Mouse (Mus musculus) myocyte (in vitro differentiated cells): ENCODE data around the gene Golim4. TPM values are rescaled to one million over a fixed set of nuclear protein-coding genes. Genes with fewer than 3 reads are reported as not detected.
"Not testable (repeated sequence)": the region's sequence is repeated elsewhere in the genome, so short reads cannot be mapped to it uniquely, and the experiment has no call there.

Experiments used
- H3K27me3 ChIP-seq: one replicate; pipeline ENCODE4 v1.6.1; 2011; ENCODE audit not compliant: control insufficient read depth, insufficient read depth, insufficient read length
- H3K36me3 ChIP-seq: one replicate; pipeline ENCODE4 v1.6.1; 2011; ENCODE audit not compliant: control insufficient read depth, insufficient read depth
- H3K4me2 ChIP-seq: one replicate; pipeline ENCODE4 v1.6.1; 2011; ENCODE audit warnings: low read depth, control low read depth
- H3K4me3 ChIP-seq: one replicate; pipeline ENCODE4 v1.5.1; 2011; ENCODE audit warnings: mild to moderate bottlenecking, control low read depth, moderate library complexity
- H3K79me2 ChIP-seq: one replicate; pipeline ENCODE4 v1.6.1; 2011; ENCODE audit not compliant: control insufficient read depth, insufficient read depth
- H3ac ChIP-seq: one replicate; pipeline ENCODE4 v1.6.1; 2011; ENCODE audit not compliant: control insufficient read depth, insufficient read length
- CEBPB ChIP-seq: IDR thresholded peaks from 2 replicates; pipeline ENCODE4 v1.6.1; 2011; ENCODE audit warnings: mild to moderate bottlenecking, moderate library complexity; ENCODE audit not compliant: poor library complexity, insufficient read depth, severe bottlenecking
- E2F4 ChIP-seq: IDR thresholded peaks from one replicate; pipeline ENCODE4 v1.6.1; 2011; ENCODE audit warnings: mild to moderate bottlenecking, control low read depth, moderate library complexity; ENCODE audit not compliant: insufficient read depth
- MAX ChIP-seq: IDR thresholded peaks from one replicate; pipeline ENCODE4 v1.6.1; 2011; ENCODE audit warnings: low read depth, mild to moderate bottlenecking, control low read depth
- MYOD1 ChIP-seq, 3 experiments: IDR thresholded peaks; one replicate each; pipeline ENCODE4 v1.6.1; 2011; ENCODE audit warnings: control low read depth in 2 of 3, low read depth in 2 of 3, mild to moderate bottlenecking in 2 of 3, moderate library complexity in 1 of 3; ENCODE audit not compliant: insufficient read length in 2 of 3, control insufficient read depth in 1 of 3
- MYOG ChIP-seq, 3 experiments: IDR thresholded peaks; one replicate each; pipeline ENCODE4 v1.6.1; 2011; ENCODE audit warnings: control low read depth in 2 of 3, low read depth in 2 of 3, mild to moderate bottlenecking in 2 of 3; ENCODE audit not compliant: insufficient read length in 2 of 3, control insufficient read depth in 1 of 3, insufficient read depth in 1 of 3
- POLR2A ChIP-seq: IDR thresholded peaks from one replicate; pipeline ENCODE4 v1.6.1; 2011; ENCODE audit warnings: low read depth, mild to moderate bottlenecking, control low read depth, moderate library complexity; ENCODE audit not compliant: insufficient read length
- POLR2AphosphoS2 ChIP-seq: IDR thresholded peaks from one replicate; pipeline ENCODE4 v1.6.1; 2011; ENCODE audit warnings: low read depth, control low read depth; ENCODE audit not compliant: insufficient read length
- REST ChIP-seq: IDR thresholded peaks from one replicate; pipeline ENCODE4 v1.6.1; 2011; ENCODE audit warnings: mild to moderate bottlenecking, control low read depth, moderate library complexity; ENCODE audit not compliant: insufficient read depth, insufficient read length
- SRF ChIP-seq: IDR thresholded peaks from one replicate; pipeline ENCODE4 v1.6.1; 2011; ENCODE audit warnings: low read depth; ENCODE audit not compliant: control insufficient read depth, insufficient read length
- TCF12 ChIP-seq: IDR thresholded peaks from one replicate; pipeline ENCODE4 v1.6.1; 2011; ENCODE audit warnings: mild to moderate bottlenecking, control low read depth; ENCODE audit not compliant: poor library complexity, insufficient read depth, severe bottlenecking
- TCF3 ChIP-seq: IDR thresholded peaks from one replicate; pipeline ENCODE4 v1.6.1; 2011; ENCODE audit warnings: low read depth, control low read depth; ENCODE audit not compliant: insufficient read length
- USF1 ChIP-seq: IDR thresholded peaks from one replicate; pipeline ENCODE4 v1.6.1; 2011; ENCODE audit warnings: low read depth, mild to moderate bottlenecking, control low read depth, moderate library complexity
- polyA plus RNA-seq: library from polyadenylated mRNA; unstranded; fragments of >200 nt; fragmentation: generic; extraction: Trizol; gene quantifications from one replicate; pipeline ENCODE4 v1.2.1, GENCODE M21; 2012; ENCODE audit warnings: missing spikeins

The Golim4 gene
- polyA plus RNA-seq: 11.7 TPM

DNA sequence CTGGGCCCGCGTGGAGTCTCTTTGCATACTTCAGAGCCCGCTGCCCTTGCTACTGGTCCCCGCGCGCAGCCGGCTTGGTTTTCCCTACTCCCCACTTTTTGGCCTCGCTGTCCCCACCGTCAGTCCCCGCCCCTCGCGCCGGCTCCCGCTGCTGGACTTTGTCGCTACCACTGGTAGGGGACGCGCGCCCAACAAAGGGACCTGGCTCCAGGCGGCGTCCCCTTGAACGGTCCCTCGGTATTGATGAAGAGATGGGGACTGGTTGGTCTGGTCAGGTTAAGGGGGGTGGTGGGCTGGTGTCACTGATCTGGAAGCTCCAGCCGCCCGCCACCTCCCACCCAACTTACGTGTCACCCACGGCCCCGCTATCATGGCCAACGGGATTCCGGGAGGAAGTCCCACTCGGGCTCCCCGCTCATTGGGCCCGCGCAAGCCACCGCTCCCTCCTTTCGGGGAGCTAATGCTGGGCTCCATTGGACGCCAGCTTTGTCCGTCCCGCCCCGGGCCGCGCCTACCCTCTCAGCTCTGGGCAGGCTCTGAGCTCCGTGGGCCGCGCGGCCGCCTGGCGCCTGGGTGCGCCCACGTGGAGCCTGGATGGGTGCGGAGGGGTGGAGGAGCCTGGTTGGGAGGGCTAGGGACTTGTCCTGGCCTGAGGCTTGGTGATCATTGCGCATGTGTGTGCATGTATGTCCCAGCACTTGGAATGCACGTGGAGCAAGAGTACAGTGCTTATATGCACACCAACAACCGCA, at the start of gene Golim4:
TSS of gene Golim4 (minus strand) at position 399 of the 752 bp plus-strand sequence.
- Histone ChIP-seq H3K4me3 (peak within 1 kb of the TSS; percentile 89), H3K27me3 (no peaks in the 10 kb centered on the region), H3K36me3 (no peaks in the 10 kb centered on the region), H3K79me2 (peaks cover 42% of the 10 kb centered on the region), H3K4me2 (peak within 1 kb of the TSS; percentile 88), H3ac (peak within 1 kb of the TSS; percentile 41)
- TF ChIP-seq TCF3: no peak
- no peak for TF ChIP-seq REST
- TF ChIP-seq USF1: peak; percentile 3
- TF ChIP-seq MYOG (IDR thresholded peaks at IDR 0.05; ENCODE audit: control insufficient read depth in 1 of 3, insufficient read depth in 1 of 3, insufficient read length in 2 of 3, low read depth in 2 of 3): peak in 2 of 3 experiments; percentile 12 to 17
- peak; percentile 57 for TF ChIP-seq POLR2AphosphoS2
- TF ChIP-seq SRF: no peak
- no peak for TF ChIP-seq MAX
- TF ChIP-seq TCF12: no peak
- TF ChIP-seq MYOD1 (IDR thresholded peaks at IDR 0.05; ENCODE audit: control insufficient read depth in 1 of 3, insufficient read length in 2 of 3, low read depth in 2 of 3): no peak
- no peak for TF ChIP-seq CEBPB
- peak; percentile 79 for TF ChIP-seq POLR2A
- TF ChIP-seq E2F4: no peak

DNA sequence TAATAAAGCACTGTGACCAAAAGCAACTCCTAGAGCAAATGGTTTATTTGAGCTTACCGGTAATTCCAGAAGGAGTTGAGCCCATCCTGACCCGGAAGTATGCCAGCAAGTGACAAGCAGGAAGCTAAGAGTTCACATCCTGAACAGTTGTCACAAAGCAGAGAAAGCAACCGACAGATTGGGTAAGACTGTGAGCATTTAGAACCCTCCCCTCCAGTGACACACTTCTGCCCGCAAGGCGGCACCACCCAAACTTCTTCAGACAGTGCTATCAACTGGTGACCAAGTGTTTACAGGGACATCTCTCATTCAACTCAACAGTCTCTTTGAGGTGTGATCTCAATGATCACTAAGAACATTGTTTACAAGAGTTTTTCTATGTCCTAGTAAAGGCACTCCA, 48.9 kb upstream of the Golim4 start:
- no peak overlapping the region for H3K4me3 ChIP-seq
- no peak overlapping the region for H3ac ChIP-seq
- no peaks in the 10 kb centered on the region for H3K79me2 ChIP-seq
- no peak overlapping the region for H3K4me2 ChIP-seq
- TF ChIP-seq CEBPB (no peak), TCF12 (no peak), POLR2AphosphoS2 (no peak), POLR2A (no peak), MAX (no peak), REST (no peak), SRF (no peak), USF1 (no peak), MYOD1 (IDR thresholded peaks at IDR 0.05; ENCODE audit: control insufficient read depth in 1 of 3, insufficient read length in 2 of 3, low read depth in 2 of 3) (no peak), TCF3 (no peak), MYOG (IDR thresholded peaks at IDR 0.05; ENCODE audit: control insufficient read depth in 1 of 3, insufficient read depth in 1 of 3, insufficient read length in 2 of 3, low read depth in 2 of 3) (no peak), E2F4 (no peak)
- H3K36me3 ChIP-seq: no peaks in the 10 kb centered on the region
- H3K27me3 ChIP-seq: no peaks in the 10 kb centered on the region

DNA sequence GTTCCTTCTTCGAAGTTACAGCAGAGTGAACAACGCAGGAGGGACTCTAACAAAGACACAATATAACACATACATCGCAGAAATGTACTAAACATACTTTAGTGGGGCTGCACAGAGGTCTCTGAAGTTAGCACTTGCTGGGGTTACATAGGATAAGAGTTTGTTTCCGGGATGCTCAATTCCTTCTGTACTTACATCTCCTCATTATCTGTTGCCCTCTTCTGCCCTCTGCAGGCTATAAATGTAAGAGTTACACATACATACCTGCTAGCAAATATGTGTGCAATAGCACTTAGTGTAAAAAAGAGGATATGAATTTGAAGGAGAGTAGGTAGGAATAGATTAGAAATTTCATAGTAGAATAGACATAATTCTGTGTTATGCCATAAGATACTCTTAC, 44.4 kb upstream of the Golim4 start:
- TF ChIP-seq REST: no peak
- no peak for TF ChIP-seq USF1
- no peaks in the 10 kb centered on the region for H3K27me3 ChIP-seq

DNA sequence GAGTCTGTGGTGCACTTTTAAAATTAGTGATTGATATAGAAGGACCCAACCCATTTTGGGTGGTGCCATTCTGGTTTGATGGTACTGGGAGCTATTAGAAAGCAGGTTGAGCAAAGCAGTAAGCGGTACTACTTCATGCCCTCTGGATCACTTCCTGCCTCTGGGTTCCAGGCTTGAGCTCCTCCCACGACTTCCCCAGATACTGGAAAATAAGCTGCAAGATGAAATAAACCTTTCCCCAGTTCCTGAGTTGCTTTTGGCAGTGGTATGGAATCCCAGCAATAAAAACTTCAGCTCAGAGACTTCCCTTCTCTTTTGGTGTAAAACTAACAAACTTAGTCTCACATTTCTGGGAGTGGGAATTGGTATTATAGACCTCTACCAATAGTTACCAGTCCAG, 43.7 kb upstream of the Golim4 start:
- TF ChIP-seq POLR2A (no peak), REST (no peak), CEBPB (no peak), E2F4 (no peak), TCF3 (no peak), MYOD1 (IDR thresholded peaks at IDR 0.05; ENCODE audit: control insufficient read depth in 1 of 3, insufficient read length in 2 of 3, low read depth in 2 of 3) (no peak), MAX (no peak), MYOG (IDR thresholded peaks at IDR 0.05; ENCODE audit: control insufficient read depth in 1 of 3, insufficient read depth in 1 of 3, insufficient read length in 2 of 3, low read depth in 2 of 3) (no peak), TCF12 (no peak), POLR2AphosphoS2 (no peak), SRF (no peak), USF1 (no peak)

More for the DNA sequence above, 44.4 kb upstream of the Golim4 start:
- H3K4me3 ChIP-seq: no peak overlapping the region
- no peaks in the 10 kb centered on the region for H3K79me2 ChIP-seq
- no peak overlapping the region for H3K4me2 ChIP-seq
- no peak overlapping the region for H3ac ChIP-seq
- no peaks in the 10 kb centered on the region for H3K36me3 ChIP-seq

DNA sequence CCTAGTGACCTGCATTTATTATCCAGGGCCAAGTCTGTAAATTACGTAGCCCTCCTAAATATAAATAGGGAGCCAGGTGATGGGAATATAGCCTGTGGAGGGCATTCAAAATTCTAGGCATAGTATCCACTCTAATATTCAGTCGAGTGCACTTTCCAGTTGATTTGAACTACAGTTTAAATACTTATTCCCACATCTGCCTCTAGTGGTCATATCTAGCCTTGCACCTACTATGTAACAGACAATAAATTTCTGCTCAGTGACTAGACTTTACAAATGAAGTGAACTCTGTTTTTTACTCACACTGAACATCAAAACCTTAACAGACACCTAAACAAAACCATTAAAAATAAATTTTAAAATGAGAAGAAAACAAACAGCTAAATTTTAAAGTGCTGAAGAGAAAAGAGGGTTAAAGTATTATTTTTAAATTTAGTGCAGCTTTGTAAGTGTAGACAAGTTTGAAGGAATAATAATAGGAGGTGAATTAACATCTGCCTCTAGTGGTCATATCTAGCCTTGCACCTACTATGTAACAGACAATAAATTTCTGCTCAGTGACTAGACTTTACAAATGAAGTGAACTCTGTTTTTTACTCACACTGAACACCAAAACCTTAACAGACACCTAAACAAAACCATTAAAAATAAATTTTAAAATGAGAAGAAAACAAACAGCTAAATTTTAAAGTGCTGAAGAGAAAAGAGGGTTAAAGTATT, 24.4 kb upstream of the Golim4 start:
- H3ac ChIP-seq, H3K79me2 ChIP-seq, H3K27me3 ChIP-seq, H3K4me2 ChIP-seq, H3K36me3 ChIP-seq, H3K4me3 ChIP-seq: not testable (repeated sequence)

More for the DNA sequence above, 43.7 kb upstream of the Golim4 start:
- no peak overlapping the region for H3K4me2 ChIP-seq
- no peaks in the 10 kb centered on the region for H3K27me3 ChIP-seq
- no peaks in the 10 kb centered on the region for H3K36me3 ChIP-seq
- H3K79me2 ChIP-seq: no peaks in the 10 kb centered on the region
- H3K4me3 ChIP-seq: no peak overlapping the region
- no peak overlapping the region for H3ac ChIP-seq

- not testable (repeated sequence) for H3ac ChIP-seq, H3K4me3 ChIP-seq, H3K4me2 ChIP-seq, H3K27me3 ChIP-seq, H3K79me2 ChIP-seq, H3K36me3 ChIP-seq
Observed at GRCm38 (mm10) chr3:75962784-75963772, 6.3 kb upstream of the Golim4 start.
